Mouse (Mus musculus): ENCODE measurements around the gene Il9r.

Il9r gene

GRCm38 (mm10) chr11:32157791-32158594 lies 42.1 kb downstream of the Il9r start:
- peak; percentile 25 for DNase-seq (ENCODE audit: low spot score)

GRCm38 (mm10) chr11:32156854-32157630 lies 43.0 kb downstream of the Il9r start:
- DNase-seq (ENCODE audit: low spot score), result no peak

- DNase-seq (ENCODE audit: low spot score), result no peak
Observed at GRCm38 (mm10) chr11:32153216-32153615, 46.9 kb downstream of the Il9r start.

- no peak for DNase-seq (ENCODE audit: low spot score)
Observed at GRCm38 (mm10) chr11:32152814-32153213, 47.3 kb downstream of the Il9r start.

- DNase-seq (ENCODE audit: low spot score), result no peak
Observed at GRCm38 (mm10) chr11:32151243-32151642, 48.8 kb downstream of the Il9r start.

- DNase-seq (ENCODE audit: low spot score), result no peak
Observed at GRCm38 (mm10) chr11:32149605-32150004, 50.5 kb downstream of the Il9r start.

GRCm38 (mm10) chr11:32142771-32143170 lies 57.3 kb downstream of the Il9r start:
- no peak for DNase-seq (ENCODE audit: low spot score)

GRCm38 (mm10) chr11:32141627-32142586 lies 58.2 kb downstream of the Il9r start:
- DNase-seq (ENCODE audit: low spot score), result no peak

- DNase-seq (ENCODE audit: low spot score), result peak; percentile 89
Observed at GRCm38 (mm10) chr11:32141034-32141433, 59.0 kb downstream of the Il9r start.

- no peak for DNase-seq (ENCODE audit: low spot score)
Observed at GRCm38 (mm10) chr11:32139528-32139961, 60.5 kb downstream of the Il9r start.

- DNase-seq (ENCODE audit: low spot score), result no peak
Observed at GRCm38 (mm10) chr11:32138614-32138964, 61.5 kb downstream of the Il9r start.

GRCm38 (mm10) chr11:32137719-32138613 lies 62.1 kb downstream of the Il9r start:
- peak; percentile 41 for DNase-seq (ENCODE audit: low spot score)

Data from embryo, embryonic 10 days (tissue).